Mouse (Mus musculus) cerebellum, adult 9-10 months (tissue): ENCODE data around the gene Hacd3.
A peak's percentile ranks its signal among the peaks of the same experiment; 100 is the strongest.
"Not testable (repeated sequence)": the region's sequence is repeated elsewhere in the genome, so short reads cannot be mapped to it uniquely, and the experiment has no call there.

Experiments used
- DNase-seq: peaks from one replicate; pipeline ENCODE4 v3.0.0; 2022

Hacd3 gene

GRCm38 (mm10) chr9:65016241-65016977, 5.1 kb downstream of the Hacd3 start:
- DNase-seq: no peak

- no peak for DNase-seq
These were observed 5.9 kb downstream of the Hacd3 start for GRCm38 (mm10) chr9:65015461-65016222.

- DNase-seq: no peak
These were observed 10.2 kb downstream of the Hacd3 start for GRCm38 (mm10) chr9:65011304-65011703.

GRCm38 (mm10) chr9:65010632-65011031, 10.9 kb downstream of the Hacd3 start:
- no peak for DNase-seq

GRCm38 (mm10) chr9:65005737-65006136, 15.8 kb downstream of the Hacd3 start:
- DNase-seq: no peak

- DNase-seq: no peak
These were observed 20.0 kb downstream of the Hacd3 start for GRCm38 (mm10) chr9:65001481-65001880.

- DNase-seq: not testable (repeated sequence)
These were observed 26.0 kb downstream of the Hacd3 start for GRCm38 (mm10) chr9:64995464-64995863.

- DNase-seq: no peak
These were observed 31.2 kb downstream of the Hacd3 start for GRCm38 (mm10) chr9:64990291-64990690.

GRCm38 (mm10) chr9:64988443-64988842, 33.0 kb downstream of the Hacd3 start:
- no peak for DNase-seq

- DNase-seq: no peak
These were observed 33.8 kb downstream of the Hacd3 start for GRCm38 (mm10) chr9:64987651-64988050.

GRCm38 (mm10) chr9:64985807-64986206, 35.7 kb downstream of the Hacd3 start:
- DNase-seq: no peak

GRCm38 (mm10) chr9:64985037-64985794, 36.3 kb downstream of the Hacd3 start:
- DNase-seq: no peak

GRCm38 (mm10) chr9:64981904-64982303, 39.6 kb downstream of the Hacd3 start:
- no peak for DNase-seq

GRCm38 (mm10) chr9:64980548-64980947, 40.9 kb downstream of the Hacd3 start:
- DNase-seq: no peak

- no peak for DNase-seq
These were observed 60.5 kb downstream of the Hacd3 start for GRCm38 (mm10) chr9:64960978-64961320.

- DNase-seq: peak; percentile 97
These were observed 61.1 kb downstream of the Hacd3 start, which contains the start of gene Ints14 for GRCm38 (mm10) chr9:64960117-64960977. Ints14 (plus strand) TSS chr9:64960905.

GRCm38 (mm10) chr9:64957276-64957675, 64.2 kb downstream of the Hacd3 start:
- DNase-seq: no peak

GRCm38 (mm10) chr9:64956337-64956736, 65.2 kb downstream of the Hacd3 start:
- DNase-seq: no peak

- DNase-seq: no peak
These were observed 68.3 kb downstream of the Hacd3 start for GRCm38 (mm10) chr9:64953190-64953589.

- DNase-seq: no peak
These were observed 69.4 kb downstream of the Hacd3 start for GRCm38 (mm10) chr9:64952055-64952454.

GRCm38 (mm10) chr9:64951161-64951657, 70.3 kb downstream of the Hacd3 start, which contains the start of gene Slc24a1:
Slc24a1 (minus strand) TSS chr9:64951607.
- no peak for DNase-seq

- DNase-seq: no peak
These were observed 73.9 kb downstream of the Hacd3 start for GRCm38 (mm10) chr9:64947483-64948095.
